Mouse (Mus musculus): ENCODE measurements around the gene Bnipl. TPM values are rescaled to one million over a fixed set of nuclear protein-coding genes. Genes with fewer than 3 reads are reported as not detected.

Gene Bnipl
- polyA plus RNA-seq, 1 experiment from 2014 or later, result not detected

DNA sequence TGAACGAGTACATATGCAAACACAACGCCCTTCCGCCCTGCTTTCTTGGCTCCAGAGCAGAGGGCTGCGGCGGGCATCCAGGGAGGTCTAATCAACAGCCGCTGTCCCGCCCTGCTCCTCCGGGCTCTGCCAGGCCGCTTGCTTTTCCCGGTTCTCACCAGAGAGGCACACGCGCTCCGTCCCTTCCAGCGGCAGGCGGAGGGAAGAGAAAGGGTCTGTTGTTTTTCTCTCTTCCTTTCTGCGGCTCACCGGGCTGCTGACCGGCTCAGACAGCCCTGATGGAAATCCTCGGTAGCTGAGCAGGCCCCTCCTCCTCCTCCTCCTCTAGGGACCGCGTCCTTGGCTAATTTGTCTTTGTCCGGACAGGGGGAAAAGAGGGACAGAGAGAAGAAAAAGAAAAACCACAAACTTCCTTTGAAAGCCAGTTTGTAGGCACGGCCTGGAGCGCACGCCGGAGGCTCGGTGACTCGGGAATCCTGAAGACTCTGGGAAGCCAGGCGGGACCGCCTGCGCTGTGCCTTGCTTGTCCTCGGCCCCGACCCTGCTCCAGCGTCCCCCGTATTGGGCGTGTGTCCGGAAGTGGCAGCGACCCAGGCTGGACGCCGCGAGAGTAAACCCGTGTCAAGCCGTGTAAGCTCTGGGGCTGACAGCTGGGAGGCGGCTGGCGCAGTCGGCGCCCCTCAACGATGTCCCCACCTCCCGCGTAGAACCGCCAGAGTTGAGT lies 32.0 kb upstream of the Bnipl start:
- peak overlapping the region; percentile 93 for H3K27ac ChIP-seq (ENCODE audit: low read depth, low read length)
- H3K9ac ChIP-seq (ENCODE audit: low read depth, low read length), result peak overlapping the region; percentile 83
- peak; percentile 61 for TF ChIP-seq CTCF (IDR thresholded peaks at IDR 0.05; ENCODE audit: low read depth)
- peak overlapping the region; percentile 85 for H3K4me2 ChIP-seq (replicated peaks; ENCODE audit: low read depth)
- peaks cover 8% of the 10 kb centered on the region for H3K36me3 ChIP-seq (ENCODE audit: control insufficient read depth, insufficient read depth)
- ATAC-seq, result peak; percentile 76
- peak overlapping the region; percentile 61 for H3K4me3 ChIP-seq (ENCODE audit: low read depth, low read length)
- under 1% methylated on average over 50 of the region's 51 CpGs for WGBS
- H3K9me3 ChIP-seq (ENCODE audit: control insufficient read depth), result no peaks in the 10 kb centered on the region
- peaks cover 11% of the 10 kb centered on the region for H3K4me1 ChIP-seq (replicated peaks; ENCODE audit: control insufficient read depth, insufficient read depth, low read length)
- H3K27me3 ChIP-seq (replicated peaks; ENCODE audit: control insufficient read depth, insufficient read depth, low read length), result no peaks in the 10 kb centered on the region

- Histone ChIP-seq H3K9ac (ENCODE audit: low read depth, low read length) (peak overlapping the region; percentile 83), H3K27ac (ENCODE audit: low read depth, low read length) (peak overlapping the region; percentile 93), H3K27me3 (replicated peaks; ENCODE audit: control insufficient read depth, insufficient read depth, low read length) (no peaks in the 10 kb centered on the region), H3K4me1 (replicated peaks; ENCODE audit: control insufficient read depth, insufficient read depth, low read length) (peaks cover 11% of the 10 kb centered on the region), H3K4me2 (replicated peaks; ENCODE audit: low read depth) (peak overlapping the region; percentile 85), H3K4me3 (ENCODE audit: low read depth, low read length) (peak overlapping the region; percentile 61), H3K9me3 (ENCODE audit: control insufficient read depth) (no peaks in the 10 kb centered on the region), H3K36me3 (ENCODE audit: control insufficient read depth, insufficient read depth) (peaks cover 2% of the 10 kb centered on the region; the same call in 1 of the 2 replicates)
- under 1% methylated on average over 11 of the region's 11 CpGs for WGBS
- TF ChIP-seq CTCF (IDR thresholded peaks at IDR 0.05; ENCODE audit: low read depth), result no peak
- peak; percentile 33 for ATAC-seq
Measured at GRCm38 (mm10) chr3:95282381-95282864, 31.4 kb upstream of the Bnipl start.

- TF ChIP-seq CTCF (IDR thresholded peaks at IDR 0.05; ENCODE audit: low read depth), result peak; percentile 64
- Histone ChIP-seq H3K9ac (ENCODE audit: low read depth, low read length) (peak within 1 kb of the TSS; percentile 83), H3K27ac (ENCODE audit: low read depth, low read length) (peak within 1 kb of the TSS; percentile 93), H3K27me3 (replicated peaks; ENCODE audit: control insufficient read depth, insufficient read depth, low read length) (no peaks in the 10 kb centered on the region), H3K4me1 (replicated peaks; ENCODE audit: control insufficient read depth, insufficient read depth, low read length) (peaks cover 11% of the 10 kb centered on the region), H3K4me3 (ENCODE audit: low read depth, low read length) (peak within 1 kb of the TSS; percentile 61), H3K4me2 (replicated peaks; ENCODE audit: low read depth) (peak within 1 kb of the TSS; percentile 85), H3K36me3 (ENCODE audit: control insufficient read depth, insufficient read depth) (no peaks in the 10 kb centered on the region), H3K9me3 (ENCODE audit: control insufficient read depth) (no peaks in the 10 kb centered on the region)
- under 1% methylated on average over 53 of the region's 53 CpGs for WGBS
- ATAC-seq, result peak; percentile 87
Measured at GRCm38 (mm10) chr3:95281216-95282126, 30.5 kb upstream of the Bnipl start, which contains the start of the genes Mindy1 and Prune1. Gene Mindy1 (plus strand): TSS chr3:95281345. Gene Prune1 (minus strand): TSS chr3:95282076.

GRCm38 (mm10) chr3:95280747-95281146 lies 29.8 kb upstream of the Bnipl start:
- Histone ChIP-seq H3K4me1 (replicated peaks; ENCODE audit: control insufficient read depth, insufficient read depth, low read length) (peaks cover 11% of the 10 kb centered on the region), H3K9ac (ENCODE audit: low read depth, low read length) (peak overlapping the region; percentile 72), H3K4me3 (ENCODE audit: low read depth, low read length) (peak overlapping the region; percentile 61), H3K36me3 (ENCODE audit: control insufficient read depth, insufficient read depth) (no peaks in the 10 kb centered on the region), H3K9me3 (ENCODE audit: control insufficient read depth) (no peaks in the 10 kb centered on the region), H3K27ac (ENCODE audit: low read depth, low read length) (peak overlapping the region; percentile 46; the same call in 1 of the 2 replicates), H3K27me3 (replicated peaks; ENCODE audit: control insufficient read depth, insufficient read depth, low read length) (no peaks in the 10 kb centered on the region), H3K4me2 (replicated peaks; ENCODE audit: low read depth) (peak overlapping the region; percentile 85)
- 6% methylated on average over 8 of the region's 8 CpGs for WGBS
- no peak for ATAC-seq
- TF ChIP-seq CTCF (IDR thresholded peaks at IDR 0.05; ENCODE audit: low read depth), result no peak

DNA sequence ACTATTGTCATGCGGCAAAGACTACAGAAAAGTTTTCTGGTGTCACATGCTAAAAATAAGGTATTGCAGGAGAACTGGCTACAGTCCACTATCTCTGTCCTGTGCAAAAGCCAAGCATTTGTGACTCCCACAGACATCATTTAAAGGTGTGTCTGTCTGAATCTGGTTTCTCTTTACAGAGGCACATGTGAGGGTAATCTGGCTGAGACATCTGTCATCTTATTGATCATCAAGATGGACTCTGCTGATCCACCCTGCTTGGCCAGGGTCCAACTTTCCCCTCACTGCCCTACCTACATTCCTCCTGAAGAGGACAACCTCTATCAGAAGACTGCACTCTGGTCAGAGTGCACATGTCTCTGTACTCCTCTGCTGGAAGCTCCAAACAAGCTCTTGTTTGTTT lies 26.2 kb upstream of the Bnipl start:
- no peak overlapping the region for H3K9ac ChIP-seq (ENCODE audit: low read depth, low read length)
- WGBS, result 61% methylated on average over 1 of the region's 1 CpGs
- no peaks in the 10 kb centered on the region for H3K4me1 ChIP-seq (replicated peaks; ENCODE audit: control insufficient read depth, insufficient read depth, low read length)
- peak overlapping the region; percentile 11; the same call in 1 of the 2 replicates for H3K27ac ChIP-seq (ENCODE audit: low read depth, low read length)
- H3K4me2 ChIP-seq (replicated peaks; ENCODE audit: low read depth), result no peak overlapping the region
- H3K9me3 ChIP-seq (ENCODE audit: control insufficient read depth), result no peaks in the 10 kb centered on the region
- H3K4me3 ChIP-seq (ENCODE audit: low read depth, low read length), result no peak overlapping the region
- no peak for ATAC-seq
- peak; percentile 17; the same call in 1 of the 2 replicates for TF ChIP-seq CTCF (IDR thresholded peaks at IDR 0.05; ENCODE audit: low read depth)
- H3K27me3 ChIP-seq (replicated peaks; ENCODE audit: control insufficient read depth, insufficient read depth, low read length), result no peaks in the 10 kb centered on the region
- no peaks in the 10 kb centered on the region for H3K36me3 ChIP-seq (ENCODE audit: control insufficient read depth, insufficient read depth)
